Mouse (Mus musculus) heart, postnatal 0 days (tissue): ENCODE data around the gene St7l. TPM values are rescaled to one million over a fixed set of nuclear protein-coding genes. Genes with fewer than 3 reads are reported as not detected.

Source experiments
- ATAC-seq: fragments of 200-750 bp; cut with Nextera tagmentation; 2 replicates; pipeline ENCODE4 v1.8.0; 2017; ENCODE audit warnings: low read depth, moderate number of reproducible peaks, moderate library complexity; ENCODE audit not compliant: insufficient read depth
- DNase-seq: peaks from one replicate; pipeline ENCODE4 v3.0.0-alpha.2; 2016; ENCODE audit warnings: low spot score
- H3K27ac ChIP-seq: fragments of 300-500 bp; sonication (generic); 2 replicates; pipeline ENCODE4 v1.5.1; 2014; ENCODE audit warnings: low read depth, mild to moderate bottlenecking
- H3K27me3 ChIP-seq: fragments of 300-500 bp; sonication (generic); 2 replicates; pipeline ENCODE4 v1.6.1; 2014; ENCODE audit warnings: low read length, mixed read lengths; ENCODE audit not compliant: control insufficient read depth, insufficient read depth
- H3K36me3 ChIP-seq: fragments of 300-500 bp; sonication (generic); replicated peaks from 2 replicates; pipeline ENCODE4 v1.6.1; 2014; ENCODE audit warnings: low read length, mixed read lengths; ENCODE audit not compliant: control insufficient read depth, insufficient read depth
- H3K4me1 ChIP-seq: fragments of 300-500 bp; sonication (generic); 2 replicates; pipeline ENCODE4 v1.6.1; 2014; ENCODE audit warnings: antibody characterized with exemption; ENCODE audit not compliant: control insufficient read depth, insufficient read depth
- H3K4me2 ChIP-seq: fragments of 300-500 bp; sonication (generic); 2 replicates; pipeline ENCODE4 v1.6.1; 2014; ENCODE audit warnings: low read depth, mild to moderate bottlenecking, low read length, moderate library complexity
- H3K4me3 ChIP-seq: fragments of 300-500 bp; sonication (generic); 2 replicates; pipeline ENCODE4 v1.5.1; 2014; ENCODE audit warnings: low read depth, low read length
- H3K9ac ChIP-seq: fragments of 300-500 bp; sonication (generic); replicated peaks from 2 replicates; pipeline ENCODE4 v1.6.1; 2014; ENCODE audit warnings: low read depth, low read length, mixed read lengths
- H3K9me3 ChIP-seq: fragments of 300-500 bp; sonication (generic); replicated peaks from 2 replicates; pipeline ENCODE4 v1.6.1; 2016; ENCODE audit warnings: low read length; ENCODE audit not compliant: control insufficient read depth
- CTCF ChIP-seq: IDR thresholded peaks from 2 replicates; pipeline ENCODE4 v1.5.1; 2016; ENCODE audit warnings: antibody characterized with exemption, control low read depth, low read depth
- EP300 ChIP-seq: IDR thresholded peaks from 2 replicates; pipeline ENCODE4 v1.6.1; 2016; ENCODE audit warnings: antibody characterized with exemption, low read depth
- WGBS: fragments of 180-500 bp; shearing (Covaris S2); extraction: QIAGEN DNeasy Blood & Tissue Kit; methylation state at CpG from one replicate; pipeline ENCODE4 v1.1.7; 2014; 5-methylcytosine and 5-hydroxymethylcytosine counted together
- polyA plus RNA-seq: library from polyadenylated mRNA; unstranded; fragments of >200 nt; fragmentation: Nextera tagmentation; extraction: Ambion mirVana; gene quantifications from 2 replicates; pipeline ENCODE4 v1.2.1, GENCODE M21; 2015
- total RNA-seq: library from RNA; depleted of rRNA; stranded (reverse); fragments of >200 nt; gene quantifications from 2 replicates; pipeline ENCODE4 v1.2.3, GENCODE M21; 2014; ENCODE audit warnings: low replicate concordance

Gene St7l
- total and polyA plus RNA-seq, 2 experiments from 2014 or later, result 14.2 to 23.7 TPM

GRCm38 (mm10) chr3:104937728-104938305, 74.0 kb downstream of the St7l start:
- Histone ChIP-seq H3K4me3 (no peak overlapping the region), H3K27ac (no peak overlapping the region), H3K9ac (no peak overlapping the region), H3K9me3 (no peaks in the 10 kb centered on the region), H3K36me3 (peaks cover 37% of the 10 kb centered on the region), H3K4me2 (no peak overlapping the region), H3K4me1 (peaks cover 6% of the 10 kb centered on the region; the same call in 1 of the 2 replicates), H3K27me3 (no peaks in the 10 kb centered on the region)
- TF ChIP-seq EP300 (no peak), CTCF (no peak)
- WGBS, result 64% methylated on average over 2 of the region's 2 CpGs
- no peak for ATAC-seq
- DNase-seq, result no peak

DNA sequence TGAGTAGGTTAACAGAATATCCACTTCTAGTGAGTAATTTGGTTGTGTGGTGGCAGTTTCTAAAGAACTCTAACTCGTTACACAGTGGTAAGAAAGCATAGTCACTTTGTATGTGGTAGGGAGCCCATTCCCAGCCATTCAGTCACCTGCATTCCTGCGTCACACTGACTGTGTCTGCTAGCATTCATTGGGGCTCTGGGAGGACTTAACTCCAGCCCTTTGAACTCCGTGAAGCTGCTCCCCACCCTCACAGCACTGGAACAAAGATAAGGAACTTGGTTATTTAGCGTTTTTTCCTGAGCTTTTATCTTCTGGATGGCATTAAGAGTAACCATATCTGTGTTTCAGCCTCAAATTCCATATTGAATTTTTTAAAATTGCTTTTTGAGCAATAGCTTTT, 74.5 kb downstream of the St7l start:
- Histone ChIP-seq H3K4me2 (no peak overlapping the region), H3K9me3 (no peaks in the 10 kb centered on the region), H3K27me3 (no peaks in the 10 kb centered on the region), H3K4me3 (no peak overlapping the region), H3K27ac (no peak overlapping the region), H3K9ac (no peak overlapping the region), H3K4me1 (peaks cover 11% of the 10 kb centered on the region; the same call in 1 of the 2 replicates), H3K36me3 (peaks cover 36% of the 10 kb centered on the region)
- WGBS, result 59% methylated on average over 4 of the region's 4 CpGs
- DNase-seq (no peak), ATAC-seq (no peak)
- no peak for TF ChIP-seq CTCF
- TF ChIP-seq EP300, result no peak

DNA sequence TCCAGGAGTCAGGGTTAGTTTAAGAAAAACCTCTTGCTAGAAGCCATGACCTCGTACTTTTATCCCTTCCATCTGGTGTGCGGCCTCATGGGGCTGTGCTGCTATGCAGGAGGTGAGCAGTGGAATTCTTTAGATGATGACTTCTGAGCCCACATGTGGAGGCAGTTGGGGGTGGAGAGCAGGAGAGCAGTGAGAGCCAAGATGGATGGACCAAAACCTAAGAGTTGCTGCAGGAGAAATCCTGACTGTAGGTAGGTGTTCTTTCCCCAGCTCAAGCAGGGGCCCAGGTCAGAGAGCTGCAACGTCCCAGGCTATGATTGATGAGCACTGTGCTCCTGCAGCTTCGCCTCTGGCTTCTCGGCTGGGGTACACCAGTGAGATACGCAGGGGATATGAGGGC, 76.9 kb downstream of the St7l start:
- 59% methylated on average over 6 of the region's 6 CpGs for WGBS
- H3K4me1 ChIP-seq, result peaks cover 15% of the 10 kb centered on the region; the same call in 1 of the 2 replicates
- TF ChIP-seq CTCF, result no peak
- TF ChIP-seq EP300, result no peak

DNA sequence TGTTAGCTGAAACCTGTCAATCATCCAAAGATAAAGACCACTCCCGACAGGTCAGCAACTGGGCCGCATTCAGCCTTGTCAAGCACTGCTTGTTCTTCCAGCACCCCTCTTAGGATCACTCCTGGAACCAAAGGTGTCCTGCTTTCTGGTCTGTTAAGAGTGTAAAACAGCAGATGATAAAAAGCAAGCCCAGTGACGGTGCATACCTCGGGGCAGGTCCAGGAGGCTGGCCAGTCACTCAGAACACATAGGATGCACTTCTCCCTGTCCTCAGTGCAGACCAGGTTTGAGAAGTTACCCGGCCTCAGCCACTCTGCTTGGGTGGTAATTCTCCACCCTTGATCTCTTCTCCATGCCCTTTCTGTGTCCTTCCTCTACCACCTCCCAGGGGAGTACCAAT, 78.9 kb downstream of the St7l start:
- H3K27ac ChIP-seq, result no peak overlapping the region
- no peak for TF ChIP-seq CTCF
- TF ChIP-seq EP300, result no peak
- no peak overlapping the region for H3K9ac ChIP-seq
- H3K4me1 ChIP-seq, result peaks cover 15% of the 10 kb centered on the region; the same call in 1 of the 2 replicates
- no peaks in the 10 kb centered on the region for H3K9me3 ChIP-seq
- no peaks in the 10 kb centered on the region for H3K27me3 ChIP-seq
- ATAC-seq (no peak; the same call in 1 of the 2 replicates), DNase-seq (no peak)
- peaks cover 41% of the 10 kb centered on the region for H3K36me3 ChIP-seq
- no peak overlapping the region for H3K4me2 ChIP-seq
- WGBS, result 29% methylated on average over 5 of the region's 5 CpGs
- H3K4me3 ChIP-seq, result no peak overlapping the region

More for the DNA sequence above, 76.9 kb downstream of the St7l start:
- Histone ChIP-seq H3K27ac (no peak overlapping the region), H3K27me3 (no peaks in the 10 kb centered on the region), H3K4me3 (no peak overlapping the region), H3K4me2 (no peak overlapping the region), H3K36me3 (peaks cover 32% of the 10 kb centered on the region), H3K9me3 (no peaks in the 10 kb centered on the region), H3K9ac (no peak overlapping the region)
- ATAC-seq, result no peak
- no peak for DNase-seq

DNA sequence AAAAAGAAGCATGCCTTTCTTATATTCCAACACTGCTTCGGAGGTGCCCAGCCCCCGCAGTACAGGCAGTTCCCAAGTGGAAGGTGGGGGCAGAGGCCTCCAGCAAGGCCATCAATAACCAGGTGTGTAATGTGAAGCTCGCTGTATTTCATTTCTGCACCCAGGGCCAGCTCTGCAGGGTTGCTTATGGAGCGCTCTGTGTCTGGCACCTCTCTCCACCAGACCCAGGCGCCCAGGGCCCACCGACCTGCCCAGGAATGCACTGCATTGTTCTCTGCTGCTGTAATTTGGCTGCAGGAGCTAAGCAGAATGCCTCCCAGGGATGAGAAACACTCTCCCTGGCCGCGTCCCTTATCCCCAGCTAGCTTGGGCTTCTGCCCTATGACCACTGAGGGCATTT, 79.5 kb downstream of the St7l start:
- Histone ChIP-seq H3K36me3 (peaks cover 47% of the 10 kb centered on the region), H3K4me1 (peaks cover 15% of the 10 kb centered on the region; the same call in 1 of the 2 replicates), H3K4me2 (no peak overlapping the region), H3K9ac (no peak overlapping the region), H3K27me3 (no peaks in the 10 kb centered on the region), H3K27ac (no peak overlapping the region; the same call in 1 of the 2 replicates), H3K9me3 (no peaks in the 10 kb centered on the region), H3K4me3 (no peak overlapping the region)
- peak; percentile 81 for ATAC-seq
- no peak for TF ChIP-seq EP300
- no peak for TF ChIP-seq CTCF
- WGBS, result 28% methylated on average over 8 of the region's 8 CpGs
- no peak for DNase-seq

DNA sequence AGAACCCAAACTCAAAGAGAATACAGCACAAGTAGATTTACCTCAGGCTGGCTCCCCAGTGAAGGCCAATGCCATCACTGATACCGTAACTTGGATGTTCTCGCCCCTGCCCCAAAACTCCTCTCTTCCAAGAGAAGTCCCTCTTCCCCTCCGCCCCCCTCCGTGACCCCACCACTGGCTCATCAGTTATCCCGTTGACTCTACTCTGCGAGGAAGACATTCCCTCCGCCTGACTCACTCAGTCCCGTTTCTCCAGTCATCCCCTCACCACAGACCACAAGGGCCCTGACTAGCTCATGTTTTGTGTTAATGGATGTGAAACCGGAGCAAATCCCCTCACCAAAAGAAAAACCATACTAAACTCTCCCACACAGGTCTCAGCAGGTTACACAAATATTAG, 81.1 kb downstream of the St7l start:
- no peak for ATAC-seq
- H3K27ac ChIP-seq, result no peak overlapping the region
- 71% methylated on average over 9 of the region's 9 CpGs for WGBS

More for the DNA sequence above, 81.1 kb downstream of the St7l start:
- H3K27me3 ChIP-seq, result no peaks in the 10 kb centered on the region
- H3K9me3 ChIP-seq, result no peaks in the 10 kb centered on the region
- H3K36me3 ChIP-seq, result peaks cover 44% of the 10 kb centered on the region
- H3K9ac ChIP-seq, result no peak overlapping the region
- H3K4me2 ChIP-seq, result no peak overlapping the region
- DNase-seq, result no peak
- H3K4me1 ChIP-seq, result peaks cover 15% of the 10 kb centered on the region; the same call in 1 of the 2 replicates
- TF ChIP-seq CTCF (no peak), EP300 (no peak)
- no peak overlapping the region for H3K4me3 ChIP-seq
